Mouse (Mus musculus): ENCODE results near the gene Cmtm8.

- TF ChIP-seq TAL1 (IDR thresholded peaks at IDR 0.05; ENCODE audit: low read length) = no peak
- TF ChIP-seq GATA1 (IDR thresholded peaks at IDR 0.05; ENCODE audit: low read length) = no peak
Observed at GRCm38 (mm10) chr9:114827242-114827852, 16.6 kb downstream of the Cmtm8 start.

All from erythroblast, embryonic 14.5 days (primary cell).